Mouse (Mus musculus) stomach, postnatal 0 days (tissue): ENCODE results near the gene Tmem179b.

ENCODE experiments used
- CTCF ChIP-seq: IDR thresholded peaks from 2 replicates; pipeline ENCODE4 v1.5.1; 2016; ENCODE audit warnings: antibody characterized with exemption, low read depth, mild to moderate bottlenecking, moderate library complexity
- EP300 ChIP-seq: optimal IDR thresholded peaks from 2 replicates; pipeline ENCODE3; 2016; ENCODE audit warnings: antibody characterized with exemption

GRCm38 (mm10) chr19:8817001-8817400 is 42.7 kb upstream of the Tmem179b start:
- TF ChIP-seq CTCF, result no peak
- no peak for TF ChIP-seq EP300
